Mouse (Mus musculus) midbrain, embryonic 14.5 days (tissue): ENCODE data around the gene Cfdp1. TPM values are rescaled to one million over a fixed set of nuclear protein-coding genes. Genes with fewer than 3 reads are reported as not detected.

Experiments
- ATAC-seq: fragments of 200-750 bp; cut with Nextera tagmentation; 2 replicates; pipeline ENCODE4 v1.8.0; 2017; ENCODE audit warnings: moderate number of reproducible peaks, moderate library complexity; ENCODE audit not compliant: low FRiP score, low TSS enrichment
- DNase-seq: peaks from one replicate; pipeline ENCODE4 v3.0.0-alpha.2; 2015
- H3K27ac ChIP-seq: fragments of 300-500 bp; sonication (generic); replicated peaks from 2 replicates; pipeline ENCODE4 v1.5.1; 2014; ENCODE audit warnings: mild to moderate bottlenecking, low read depth, low read length, moderate library complexity
- H3K27me3 ChIP-seq: fragments of 300-500 bp; sonication (generic); 2 replicates; pipeline ENCODE4 v1.6.1; 2014; ENCODE audit warnings: low read length, control low read depth, mixed read lengths; ENCODE audit not compliant: control insufficient read depth, insufficient read depth
- H3K36me3 ChIP-seq: fragments of 300-500 bp; sonication (generic); 2 replicates; pipeline ENCODE4 v1.6.1; 2014; ENCODE audit warnings: low read length, control low read depth; ENCODE audit not compliant: control insufficient read depth, insufficient read depth
- H3K4me1 ChIP-seq: fragments of 300-500 bp; sonication (generic); 2 replicates; pipeline ENCODE4 v1.6.1; 2014; ENCODE audit warnings: mild to moderate bottlenecking, antibody characterized with exemption, low read length, control low read depth; ENCODE audit not compliant: control insufficient read depth, insufficient read depth
- H3K4me2 ChIP-seq: fragments of 300-500 bp; sonication (generic); 2 replicates; pipeline ENCODE4 v1.6.1; 2014; ENCODE audit warnings: mild to moderate bottlenecking, low read length, moderate library complexity
- H3K4me3 ChIP-seq: fragments of 300-500 bp; sonication (generic); replicated peaks from 2 replicates; pipeline ENCODE4 v1.5.1; 2014; ENCODE audit warnings: low read depth, low read length
- H3K9ac ChIP-seq: fragments of 300-500 bp; sonication (generic); replicated peaks from 2 replicates; pipeline ENCODE4 v1.6.1; 2014; ENCODE audit warnings: mild to moderate bottlenecking, low read length, moderate library complexity
- H3K9me3 ChIP-seq: fragments of 300-500 bp; sonication (generic); 2 replicates; pipeline ENCODE4 v1.6.1; 2016; ENCODE audit warnings: low read length, control low read depth, mixed read lengths; ENCODE audit not compliant: control insufficient read depth
- WGBS: fragments of 180-500 bp; shearing (Covaris S2); extraction: QIAGEN DNeasy Blood & Tissue Kit; methylation state at CpG from one replicate; pipeline ENCODE4 v1.1.7; 2014; 5-methylcytosine and 5-hydroxymethylcytosine counted together
- polyA plus RNA-seq: library from polyadenylated mRNA; unstranded; fragments of >200 nt; fragmentation: Nextera tagmentation; extraction: Ambion mirVana; gene quantifications from 2 replicates; pipeline ENCODE4 v1.2.1, GENCODE M21; 2014

Cfdp1 gene
- polyA plus RNA-seq, 1 experiment from 2014 or later: 167 TPM

DNA sequence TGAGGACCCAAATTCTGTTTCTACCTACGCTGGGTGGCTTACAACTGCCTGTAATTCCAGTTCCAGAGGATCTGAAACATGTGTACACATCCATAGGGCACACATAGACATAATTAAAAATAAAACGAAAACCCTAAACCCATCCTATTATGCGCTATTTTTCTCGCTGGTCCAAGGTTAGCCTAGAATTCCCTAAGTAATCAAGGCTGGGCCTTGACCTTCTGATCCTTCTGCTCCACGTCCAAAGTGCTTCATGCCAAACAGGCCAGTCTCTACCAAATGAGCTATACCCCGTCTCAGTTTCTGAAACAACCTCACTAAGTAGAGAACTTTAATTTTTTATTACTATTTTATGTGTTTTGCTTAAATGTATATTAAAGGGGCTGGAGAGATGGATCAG, 78.3 kb downstream of the Cfdp1 start:
- no peak overlapping the region for H3K9ac ChIP-seq
- H3K27me3 ChIP-seq: no peaks in the 10 kb centered on the region
- H3K27ac ChIP-seq: no peak overlapping the region
- no peak overlapping the region for H3K4me2 ChIP-seq
- 92% methylated on average over 6 of the region's 6 CpGs for WGBS
- DNase-seq (no peak), ATAC-seq (no peak)
- peaks cover 5% of the 10 kb centered on the region; the same call in 1 of the 2 replicates for H3K4me1 ChIP-seq
- peaks cover 7% of the 10 kb centered on the region; the same call in 1 of the 2 replicates for H3K36me3 ChIP-seq
- no peaks in the 10 kb centered on the region for H3K9me3 ChIP-seq
- no peak overlapping the region for H3K4me3 ChIP-seq

DNA sequence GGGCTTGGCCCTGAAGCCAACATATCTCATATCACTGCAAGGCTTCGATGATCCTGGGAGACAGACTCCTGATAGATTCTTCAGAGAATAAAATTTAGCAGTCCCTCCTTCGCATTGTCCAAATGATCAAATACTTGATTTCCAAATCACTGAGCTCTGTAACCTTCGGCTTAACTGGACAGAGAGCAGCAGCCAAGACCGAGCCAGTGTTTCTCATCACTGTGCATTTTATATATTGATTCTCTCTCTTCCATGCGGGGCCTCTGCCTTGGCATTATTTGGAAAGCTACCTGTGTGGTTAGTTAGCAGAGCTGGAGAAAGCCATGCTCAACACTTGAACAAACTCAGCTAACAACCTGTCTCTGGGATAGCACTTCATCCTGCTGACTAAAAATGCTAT, 80.6 kb downstream of the Cfdp1 start:
- WGBS: 93% methylated on average over 5 of the region's 5 CpGs
- no peaks in the 10 kb centered on the region for H3K27me3 ChIP-seq
- peaks cover 11% of the 10 kb centered on the region for H3K4me1 ChIP-seq
- H3K4me3 ChIP-seq: no peak overlapping the region
- no peak overlapping the region for H3K27ac ChIP-seq
- H3K36me3 ChIP-seq: peaks cover 7% of the 10 kb centered on the region; the same call in 1 of the 2 replicates
- H3K9me3 ChIP-seq: no peaks in the 10 kb centered on the region
- H3K9ac ChIP-seq: no peak overlapping the region
- no peak for ATAC-seq
- DNase-seq: no peak
- no peak overlapping the region for H3K4me2 ChIP-seq

DNA sequence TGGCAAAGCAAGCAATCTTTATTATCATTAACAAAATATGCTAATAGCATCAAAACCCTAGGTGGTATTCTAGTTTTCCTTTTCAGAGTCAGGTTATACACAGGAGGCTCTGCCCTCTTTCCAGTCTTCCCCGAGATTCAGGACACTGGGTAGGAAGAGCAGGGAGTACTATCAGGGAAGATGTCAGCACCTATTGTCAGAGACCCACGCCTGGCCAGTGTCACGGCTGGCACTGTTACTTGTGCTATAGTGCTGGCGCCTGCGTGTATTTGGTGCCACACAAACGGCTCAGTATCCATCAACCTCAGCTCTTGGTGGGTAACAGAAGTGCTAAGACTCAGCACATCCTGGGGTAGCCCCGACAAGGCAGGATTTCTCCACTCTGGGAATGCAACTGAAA, 81.0 kb downstream of the Cfdp1 start:
- DNase-seq (no peak), ATAC-seq (no peak)
- Histone ChIP-seq H3K36me3 (peaks cover 8% of the 10 kb centered on the region; the same call in 1 of the 2 replicates), H3K9ac (no peak overlapping the region), H3K9me3 (no peaks in the 10 kb centered on the region), H3K27ac (no peak overlapping the region), H3K27me3 (no peaks in the 10 kb centered on the region), H3K4me3 (no peak overlapping the region), H3K4me2 (no peak overlapping the region), H3K4me1 (peaks cover 11% of the 10 kb centered on the region)
- 91% methylated on average over 7 of the region's 7 CpGs for WGBS

DNA sequence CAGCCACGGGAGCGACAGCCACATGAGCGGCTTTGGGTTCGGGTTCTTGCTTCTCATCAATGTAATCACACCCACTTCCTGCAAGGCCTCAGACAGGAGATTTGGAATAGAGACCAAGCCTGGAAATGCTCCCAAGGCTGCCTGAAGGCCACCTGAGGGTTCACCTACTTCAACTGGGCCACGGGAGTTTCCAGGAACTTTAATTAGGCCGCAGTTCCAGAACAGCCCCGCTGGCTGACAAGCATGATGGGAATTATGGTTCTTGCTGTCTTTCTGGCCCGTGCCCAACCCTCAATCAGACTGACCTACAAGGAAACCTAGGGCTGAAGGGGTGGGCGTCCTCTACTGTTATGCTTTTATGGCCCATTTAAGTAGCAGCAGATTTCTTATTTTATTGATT, 82.0 kb downstream of the Cfdp1 start:
- H3K4me1 ChIP-seq: peaks cover 11% of the 10 kb centered on the region
- ATAC-seq: no peak
- no peak overlapping the region for H3K4me3 ChIP-seq
- no peaks in the 10 kb centered on the region for H3K9me3 ChIP-seq
- H3K4me2 ChIP-seq: no peak overlapping the region
- H3K27ac ChIP-seq: no peak overlapping the region
- H3K36me3 ChIP-seq: peaks cover 18% of the 10 kb centered on the region; the same call in 1 of the 2 replicates
- 92% methylated on average over 9 of the region's 9 CpGs for WGBS
- H3K9ac ChIP-seq: no peak overlapping the region
- no peak for DNase-seq
- no peaks in the 10 kb centered on the region for H3K27me3 ChIP-seq

DNA sequence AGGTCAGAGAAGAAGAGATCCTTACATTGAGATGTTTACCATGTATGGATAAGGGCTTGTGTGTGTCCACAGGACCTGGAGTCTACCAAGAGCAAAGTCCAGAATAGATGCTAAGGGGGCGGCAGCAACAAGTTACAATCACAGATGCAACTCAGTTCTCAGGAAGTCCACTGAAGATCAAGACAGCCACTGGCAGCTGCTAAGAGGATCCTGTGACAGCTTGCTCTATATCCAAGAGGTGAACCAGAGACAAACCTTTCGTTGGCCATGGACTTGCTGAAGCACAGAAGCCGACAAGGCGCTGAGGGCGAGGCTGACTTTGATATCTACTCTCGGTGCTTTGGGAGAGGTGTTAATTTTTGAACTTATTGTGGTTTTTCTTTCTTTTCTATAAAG, 82.5 kb downstream of the Cfdp1 start:
- H3K9ac ChIP-seq: no peak overlapping the region
- H3K4me2 ChIP-seq: no peak overlapping the region
- DNase-seq (no peak), ATAC-seq (no peak)
- H3K9me3 ChIP-seq: no peaks in the 10 kb centered on the region
- H3K27me3 ChIP-seq: no peaks in the 10 kb centered on the region
- H3K36me3 ChIP-seq: peaks cover 18% of the 10 kb centered on the region
- 95% methylated on average over 6 of the region's 6 CpGs for WGBS
- peaks cover 11% of the 10 kb centered on the region for H3K4me1 ChIP-seq
- H3K27ac ChIP-seq: no peak overlapping the region
- no peak overlapping the region for H3K4me3 ChIP-seq

DNA sequence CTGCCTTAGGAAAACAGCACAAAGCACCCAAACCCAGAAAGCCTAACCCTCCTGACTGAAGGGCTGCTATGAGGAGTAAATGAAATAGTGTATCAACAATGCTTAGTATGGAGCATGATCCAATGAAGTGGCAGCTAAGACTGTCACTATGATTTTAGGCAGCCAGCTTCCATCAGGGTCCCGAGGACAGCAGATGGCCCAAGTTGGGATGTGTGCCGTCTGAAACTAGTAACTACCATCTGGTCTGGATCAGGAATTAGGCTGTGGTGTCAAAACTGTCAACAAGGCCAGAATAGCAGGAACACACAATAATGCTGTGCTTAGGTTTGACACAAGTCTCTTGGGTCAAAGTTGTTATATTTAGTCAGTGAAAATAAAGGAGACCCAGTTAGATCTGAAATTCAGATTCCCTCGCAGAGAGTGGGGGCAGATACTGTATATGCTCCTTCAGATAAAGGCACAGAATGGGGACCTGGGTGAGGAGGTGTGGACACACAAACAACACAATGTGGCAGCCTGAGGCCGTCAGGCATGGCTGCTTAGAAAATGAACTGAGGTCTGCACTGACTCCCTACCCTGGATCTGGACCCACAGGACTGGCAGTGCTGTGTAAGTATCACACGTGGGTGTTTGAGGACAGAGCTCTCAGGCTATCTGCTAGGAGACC, 83.0 kb downstream of the Cfdp1 start:
- H3K27ac ChIP-seq: no peak overlapping the region
- H3K36me3 ChIP-seq: peaks cover 18% of the 10 kb centered on the region
- no peaks in the 10 kb centered on the region for H3K27me3 ChIP-seq
- 68% methylated on average over 5 of the region's 5 CpGs for WGBS
- H3K4me3 ChIP-seq: no peak overlapping the region
- H3K9me3 ChIP-seq: no peaks in the 10 kb centered on the region
- peaks cover 11% of the 10 kb centered on the region for H3K4me1 ChIP-seq
- ATAC-seq: no peak
- H3K9ac ChIP-seq: no peak overlapping the region
- no peak for DNase-seq
- H3K4me2 ChIP-seq: no peak overlapping the region

DNA sequence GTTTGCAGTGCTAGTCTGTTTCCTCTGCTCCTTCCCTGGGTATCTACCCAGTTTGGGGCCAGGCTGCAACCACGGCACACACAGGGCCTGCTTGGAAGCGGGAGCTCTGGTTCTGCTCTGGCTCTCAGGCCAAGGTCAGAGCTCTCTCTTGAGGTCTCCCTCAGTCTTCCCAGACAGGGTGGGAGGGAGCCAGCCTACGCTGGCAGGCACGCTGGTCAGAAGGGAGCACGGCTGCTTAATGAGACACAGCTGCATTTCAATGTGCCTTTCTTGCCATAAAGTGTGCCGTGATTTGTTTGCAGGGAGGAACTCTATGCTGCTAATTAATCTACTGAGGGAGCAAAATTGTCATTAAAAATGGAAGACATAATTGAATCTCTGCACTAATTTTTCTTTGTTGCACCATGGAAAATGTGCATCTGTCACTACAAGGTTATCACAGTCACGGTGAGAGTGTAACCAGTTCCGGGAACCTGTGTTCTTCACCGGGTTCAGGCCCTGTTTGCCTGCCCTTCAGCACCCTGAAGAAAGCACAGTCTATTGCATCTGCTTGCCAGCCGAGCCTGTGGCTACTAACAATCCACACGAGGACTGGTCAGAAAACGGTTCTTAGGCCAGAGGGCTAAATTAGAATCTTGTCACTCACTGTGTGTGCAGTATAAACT, 84.2 kb downstream of the Cfdp1 start:
- H3K9me3 ChIP-seq: no peaks in the 10 kb centered on the region
- 34% methylated on average over 12 of the region's 12 CpGs for WGBS
- H3K9ac ChIP-seq: peak overlapping the region; percentile 7; the same call in 1 of the 2 replicates
- peaks cover 11% of the 10 kb centered on the region for H3K4me1 ChIP-seq
- no peaks in the 10 kb centered on the region for H3K27me3 ChIP-seq
- H3K4me3 ChIP-seq: no peak overlapping the region
- no peak overlapping the region for H3K4me2 ChIP-seq
- ATAC-seq: 0 out of 2 replicates have a peak, but pooled peaks have one; percentile 24
- DNase-seq: peak; percentile 65
- peak overlapping the region; percentile 84 for H3K27ac ChIP-seq
- peaks cover 22% of the 10 kb centered on the region for H3K36me3 ChIP-seq

DNA sequence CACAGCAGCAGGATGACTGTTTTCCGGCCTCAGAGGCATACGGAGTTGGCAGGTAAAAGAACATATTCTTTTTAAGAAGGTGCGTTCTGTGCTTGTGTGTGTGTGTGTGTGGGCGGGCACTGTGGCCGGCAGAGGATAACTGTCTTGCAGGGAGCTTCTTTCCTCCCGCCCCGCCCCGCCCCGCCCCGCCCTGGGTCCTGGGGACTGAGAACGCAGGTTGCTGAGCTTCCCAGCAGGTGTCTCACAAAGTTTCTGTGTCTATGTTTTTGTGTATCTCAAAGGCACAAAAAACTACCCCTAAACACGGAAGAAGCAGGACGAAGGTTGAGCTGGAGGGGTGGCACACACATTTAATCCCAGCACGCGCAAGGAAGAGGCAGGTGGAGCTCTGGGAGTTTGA, 84.8 kb downstream of the Cfdp1 start:
- 51% methylated on average over 15 of the region's 15 CpGs for WGBS
- no peak overlapping the region for H3K4me2 ChIP-seq
- no peak overlapping the region for H3K4me3 ChIP-seq
- peaks cover 11% of the 10 kb centered on the region for H3K4me1 ChIP-seq
- H3K27me3 ChIP-seq: no peaks in the 10 kb centered on the region
- peak overlapping the region; percentile 84 for H3K27ac ChIP-seq
- H3K9me3 ChIP-seq: no peaks in the 10 kb centered on the region
- H3K36me3 ChIP-seq: peaks cover 19% of the 10 kb centered on the region
- ATAC-seq: no peak
- H3K9ac ChIP-seq: no peak overlapping the region
- DNase-seq: no peak

DNA sequence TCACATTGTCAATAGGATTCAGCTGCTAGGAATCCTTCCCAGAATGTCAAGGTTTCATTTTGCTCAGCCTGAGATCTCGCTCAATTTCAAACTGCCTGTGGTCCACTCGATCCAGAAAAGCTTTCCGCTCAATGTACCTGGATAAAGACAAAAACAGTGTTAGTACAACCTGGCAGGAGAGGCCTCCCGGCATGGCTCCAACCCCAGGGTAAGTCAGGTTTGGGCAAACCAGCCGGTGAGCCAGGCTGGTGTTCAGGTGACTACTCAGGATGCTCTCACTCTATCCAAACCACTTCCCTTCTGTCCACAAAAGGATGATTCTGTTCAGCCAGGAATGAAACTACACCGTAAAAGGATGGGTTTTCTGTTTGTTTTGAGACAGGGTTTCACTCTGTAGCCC, 85.4 kb downstream of the Cfdp1 start:
- Histone ChIP-seq H3K4me1 (peaks cover 11% of the 10 kb centered on the region), H3K9ac (no peak overlapping the region), H3K27ac (no peak overlapping the region), H3K36me3 (peaks cover 17% of the 10 kb centered on the region), H3K4me3 (no peak overlapping the region), H3K9me3 (no peaks in the 10 kb centered on the region), H3K4me2 (no peak overlapping the region), H3K27me3 (no peaks in the 10 kb centered on the region)
- ATAC-seq: no peak
- WGBS: 89% methylated on average over 6 of the region's 6 CpGs
- no peak for DNase-seq
